Comparison of ENCODE assay signal across 32 mouse cellular contexts in the genomic region with DNA sequence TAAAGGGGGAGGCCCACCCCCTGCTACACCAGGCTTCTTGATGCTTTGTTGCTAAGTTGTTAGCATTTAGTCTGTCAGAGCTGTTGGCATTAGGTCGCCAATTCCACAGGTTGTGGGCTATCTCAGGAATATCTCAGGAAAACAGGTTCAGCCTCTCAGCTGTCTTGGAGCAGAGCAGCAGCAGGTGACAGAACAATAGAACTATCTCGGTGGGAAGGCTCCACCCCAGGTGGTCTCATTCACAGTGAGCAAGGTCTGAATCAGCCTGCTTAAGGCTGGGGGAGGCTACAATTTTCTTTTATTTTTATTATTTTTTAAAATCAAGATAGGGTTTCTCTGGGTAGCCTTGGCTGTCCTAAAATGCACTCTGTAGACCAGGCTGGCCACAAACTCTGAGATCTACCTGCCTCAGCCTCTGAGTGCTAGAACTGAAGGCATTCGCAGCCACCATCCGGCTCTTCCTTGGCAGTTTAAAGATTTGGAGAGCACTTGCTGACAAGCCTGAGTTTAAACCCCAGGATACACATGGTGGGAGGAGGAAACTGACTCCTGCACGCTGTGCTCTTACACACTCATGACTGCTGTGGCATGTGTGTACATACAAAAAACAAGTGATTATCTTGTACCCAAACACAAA. TPM values are rescaled to one million over a fixed set of nuclear protein-coding genes. Genes with fewer than 3 reads are reported as not detected.
"Had no signal": no experiment of that assay in that cellular context is flagged by ENCODE, and none has a peak within 500 bp of the region (broad histone marks: within the 10 kb centered on the region; RNA-seq: fewer than 3 reads in every experiment).

No protein-coding gene starts in this region.

- H3K36me3 ChIP-seq: liver, embryonic 13.5 days; midbrain, embryonic 13.5 days; neural tube, embryonic 13.5 days; stomach, embryonic 15.5 days had no signal

- DNase-seq: kidney, adult 2 months; kidney, postnatal 25 days; layer of hippocampus, adult 9-11 months; liver, embryonic 13.5 days; lung, adult 2 months; lung, postnatal 14 days; lung, postnatal 4 days; retina, postnatal 1 day; right cerebral cortex, postnatal 25 days; spleen, adult 18-20 months; thymus, adult 18-20 months had no signal

- H3K27me3 ChIP-seq: liver, embryonic 13.5 days; midbrain, embryonic 13.5 days; neural tube, embryonic 13.5 days; stomach, embryonic 15.5 days had no signal

- H3K4me2 ChIP-seq: liver, embryonic 13.5 days; midbrain, embryonic 13.5 days; neural tube, embryonic 13.5 days; stomach, embryonic 15.5 days had no signal

- H3K4me1 ChIP-seq: liver, embryonic 13.5 days; midbrain, embryonic 13.5 days; neural tube, embryonic 13.5 days; stomach, embryonic 15.5 days had no signal

- H3K4me3 ChIP-seq: layer of hippocampus, adult 2 months; left cerebral cortex, adult 2 months; liver, embryonic 13.5 days; midbrain, embryonic 13.5 days; myocyte; neural tube, embryonic 13.5 days; stomach, embryonic 15.5 days had no signal

- H3K27ac ChIP-seq: kidney, postnatal 0 days; layer of hippocampus, adult 2 months; left cerebral cortex, adult 2 months; liver, embryonic 13.5 days; midbrain, embryonic 13.5 days; neural tube, embryonic 13.5 days; stomach, embryonic 15.5 days had no signal

- H3K9ac ChIP-seq: liver, embryonic 13.5 days; midbrain, embryonic 13.5 days; neural tube, embryonic 13.5 days; stomach, embryonic 15.5 days had no signal

- ATAC-seq: midbrain, embryonic 13.5 days; midbrain, embryonic 16.5 days had no signal

- H3K9me3 ChIP-seq: liver, embryonic 13.5 days; midbrain, embryonic 13.5 days; neural tube, embryonic 13.5 days; stomach, embryonic 15.5 days had no signal

RNA-seq across cellular contexts. Expression of a gene that starts 23.2 kb away (rescaled TPM):
- total RNA-seq: liver, adult 2 months; monocyte, adult 5-6 weeks; neutrophil, adult 5-6 weeks had no signal
- polyA plus RNA-seq: kidney, embryonic 14.5 days; limb, embryonic 11.5 days; liver, embryonic 13.5 days; midbrain, embryonic 13.5 days; midbrain, embryonic 16.5 days; neural tube, embryonic 13.5 days; testis, adult 2 months had no signal

RNA-seq across cellular contexts. Expression of a gene that starts 29.2 kb away (rescaled TPM):
- total RNA-seq: layer of hippocampus, adult 2 months; layer of hippocampus, postnatal 25 days; left cerebral cortex, adult 2 months; left cerebral cortex, postnatal 36 days; megakaryocyte progenitor cell, adult 5-6 weeks; megakaryocyte-erythroid progenitor cell, adult 5-6 weeks; monocyte, adult 5-6 weeks; neutrophil, adult 5-6 weeks had no signal
- polyA plus RNA-seq: kidney, embryonic 14.5 days; kidney, postnatal 0 days; limb, embryonic 14.5 days; liver, adult 2 months; liver, embryonic 13.5 days; liver, embryonic 16.5 days; lung, embryonic 16.5 days; midbrain, embryonic 13.5 days; midbrain, embryonic 16.5 days; myocyte; neural tube, embryonic 13.5 days; stomach, embryonic 15.5 days had no signal
